Mouse (Mus musculus): ENCODE data around the gene Hspg2.
A peak's percentile ranks its signal among the peaks of the same experiment; 100 is the strongest.

Hspg2 gene

GRCm38 (mm10) chr4:137500149-137500548 is 31.6 kb downstream of the Hspg2 start:
- no peak for DNase-seq (ENCODE audit: low spot score in 2 of 2)

DNA sequence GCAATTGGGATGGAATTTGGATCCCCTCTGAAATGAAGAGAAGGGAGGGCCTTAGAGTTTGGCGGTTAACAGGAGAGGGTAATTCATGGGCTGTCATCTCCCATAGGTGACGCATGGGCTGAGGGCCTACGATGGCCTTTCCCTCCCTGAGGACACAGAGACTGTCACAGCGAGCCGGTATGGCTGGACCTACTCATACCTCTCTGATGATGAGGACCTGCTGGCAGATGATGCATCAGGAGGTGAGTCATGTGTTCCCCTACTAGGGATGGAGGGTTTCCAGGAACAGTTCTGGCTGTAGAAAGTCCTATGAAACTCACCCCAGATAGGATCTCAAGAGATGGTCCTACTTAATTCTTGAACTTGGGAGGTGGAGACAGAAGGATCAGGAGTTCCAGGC is 32.4 kb downstream of the Hspg2 start:
- DNase-seq (ENCODE audit: low spot score in 2 of 2) = no peak

GRCm38 (mm10) chr4:137502183-137502582 is 33.6 kb downstream of the Hspg2 start:
- peak in 1 of 2 experiments; percentile 41 for DNase-seq (ENCODE audit: low spot score in 2 of 2)

GRCm38 (mm10) chr4:137502801-137503200 is 34.2 kb downstream of the Hspg2 start:
- no peak for DNase-seq (ENCODE audit: low spot score in 2 of 2)

GRCm38 (mm10) chr4:137503509-137503971 is 35.0 kb downstream of the Hspg2 start:
- DNase-seq (ENCODE audit: low spot score in 2 of 2) = no peak

DNA sequence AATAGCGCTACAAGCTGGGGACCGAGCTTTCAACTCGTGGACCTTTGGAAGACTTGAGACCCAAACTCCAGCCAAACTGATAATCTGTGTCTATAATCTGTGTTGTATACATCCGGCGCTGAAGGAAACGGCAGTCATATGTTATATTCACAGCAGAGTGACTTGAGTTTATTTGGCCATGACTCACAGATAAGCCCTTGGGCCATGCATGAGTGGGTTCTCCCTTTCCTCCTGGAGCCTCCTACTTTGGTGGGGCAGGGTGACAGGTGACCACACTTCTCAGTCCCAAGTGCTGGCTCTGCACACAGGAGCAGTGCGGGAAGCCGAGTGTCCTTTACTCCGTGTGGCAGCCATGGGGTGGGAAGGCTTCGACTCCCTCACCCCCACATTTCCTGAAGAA is 38.1 kb downstream of the Hspg2 start:
- no peak for DNase-seq (ENCODE audit: low spot score in 2 of 2)

- no peak for DNase-seq (ENCODE audit: low spot score in 2 of 2)
Measured at GRCm38 (mm10) chr4:137509528-137509927, 41.0 kb downstream of the Hspg2 start.

- no peak for DNase-seq (ENCODE audit: low spot score in 2 of 2)
Measured at GRCm38 (mm10) chr4:137510021-137510696, 41.6 kb downstream of the Hspg2 start.

DNA sequence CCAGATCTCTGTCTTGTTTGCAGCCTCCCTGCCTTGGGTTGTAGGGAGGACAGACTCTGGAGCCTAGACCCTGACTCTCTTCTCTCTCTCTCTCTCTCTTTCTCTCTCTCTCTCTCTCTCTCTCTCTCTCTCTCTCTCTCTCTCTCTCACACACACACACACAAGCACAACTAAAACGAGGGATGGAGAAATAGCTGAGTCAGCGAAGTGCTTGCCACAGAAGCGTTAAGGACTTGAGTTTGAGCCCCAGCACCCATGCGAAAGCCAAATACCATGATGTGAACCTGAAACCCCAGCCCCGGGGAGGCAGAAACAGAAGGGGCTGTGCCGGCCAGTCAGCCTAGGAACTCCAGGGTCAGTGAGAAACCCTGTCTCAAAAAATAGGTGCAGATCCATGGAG is 44.3 kb downstream of the Hspg2 start:
- DNase-seq (ENCODE audit: low spot score in 2 of 2) = no peak

DNA sequence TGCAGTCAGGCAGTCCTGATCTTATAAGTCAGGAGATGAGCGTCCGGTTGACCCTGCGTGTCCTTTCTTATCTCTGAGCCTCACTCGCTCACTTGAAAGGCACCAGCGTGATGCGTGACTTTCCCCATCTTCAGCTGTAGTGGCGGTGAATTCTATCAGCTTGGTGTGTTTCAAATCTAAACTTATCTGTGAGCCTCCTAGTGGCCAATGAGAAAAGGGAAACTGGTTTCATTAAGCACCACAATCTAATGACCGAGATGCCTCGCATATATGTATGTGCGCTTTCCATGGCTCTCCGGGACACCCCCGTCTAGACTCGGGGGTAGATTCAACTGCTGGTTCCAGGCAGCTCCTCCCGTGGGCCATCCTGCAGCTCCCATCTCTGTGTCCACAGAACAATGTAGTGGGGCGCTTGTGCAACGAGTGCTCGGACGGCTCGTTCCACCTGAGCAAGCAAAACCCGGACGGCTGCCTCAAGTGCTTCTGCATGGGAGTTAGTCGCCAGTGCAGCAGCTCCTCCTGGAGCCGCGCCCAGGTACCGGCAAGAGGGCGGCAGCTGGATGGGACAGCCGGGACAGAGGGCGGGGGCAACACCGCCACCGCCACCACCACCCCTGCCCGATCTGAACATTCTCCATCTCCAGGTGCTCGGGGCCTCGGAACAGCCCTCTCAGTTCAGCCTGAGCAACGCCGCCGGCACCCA is 49.6 kb downstream of the Hspg2 start:
- no peak for DNase-seq (ENCODE audit: low spot score in 2 of 2)

DNA sequence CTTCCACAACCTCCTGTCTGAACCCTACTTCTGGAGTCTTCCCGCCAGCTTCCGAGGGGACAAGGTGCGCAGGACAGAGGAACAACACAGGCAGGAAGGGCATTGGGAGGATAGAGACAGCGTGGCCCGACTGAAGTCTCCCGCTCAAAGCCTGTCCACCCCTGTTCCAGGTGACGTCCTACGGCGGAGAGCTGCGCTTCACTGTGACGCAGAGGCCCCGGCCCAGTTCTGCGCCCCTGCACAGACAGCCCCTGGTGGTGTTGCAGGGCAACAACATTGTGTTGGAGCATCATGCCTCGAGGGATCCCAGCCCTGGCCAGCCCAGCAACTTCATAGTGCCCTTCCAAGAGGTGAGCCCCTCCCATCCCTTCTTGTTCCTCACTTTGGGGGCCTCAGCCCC is 50.2 kb downstream of the Hspg2 start:
- DNase-seq (ENCODE audit: low spot score in 2 of 2) = no peak

DNA sequence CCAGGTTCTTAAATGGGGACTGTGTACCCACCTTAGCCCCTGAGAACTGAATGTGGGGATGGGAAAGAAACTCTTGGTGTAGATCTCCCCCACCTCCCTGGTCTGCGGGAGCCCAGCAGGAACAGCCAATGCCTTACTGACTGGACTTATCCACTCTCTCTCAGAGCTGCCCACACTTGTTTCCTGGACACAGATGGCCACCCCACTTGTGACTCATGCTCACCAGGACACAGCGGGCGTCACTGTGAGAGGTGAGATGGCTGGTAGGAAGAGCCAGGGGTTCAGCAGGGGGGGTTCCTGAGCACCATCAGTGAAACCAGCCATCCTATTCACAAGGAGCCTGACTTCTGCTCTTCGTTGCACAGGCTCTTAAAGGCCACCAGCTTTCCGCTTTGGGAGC is 51.8 kb downstream of the Hspg2 start:
- no peak for DNase-seq (ENCODE audit: low spot score in 2 of 2)

GRCm38 (mm10) chr4:137521966-137522365 is 53.4 kb downstream of the Hspg2 start:
- no peak for DNase-seq (ENCODE audit: low spot score in 2 of 2)

DNA sequence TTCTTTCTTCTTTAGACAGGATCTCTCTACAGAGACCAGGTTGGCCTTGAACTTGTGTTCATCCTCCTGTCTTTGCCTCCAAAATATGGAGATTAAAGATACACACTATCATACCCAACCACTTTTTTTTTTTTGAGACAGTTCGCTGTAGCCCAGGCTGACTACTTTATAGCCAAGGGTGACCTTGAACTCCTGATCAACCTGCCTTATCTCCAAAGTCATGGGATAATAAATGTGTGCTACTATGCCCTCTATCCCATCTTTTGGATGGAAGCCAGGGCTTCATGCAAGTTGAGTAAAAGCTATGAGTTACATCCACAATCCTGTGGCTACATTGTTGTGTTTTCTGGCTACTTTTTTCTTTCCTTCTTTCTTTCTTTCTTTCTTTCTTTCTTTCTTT is 56.9 kb downstream of the Hspg2 start:
- no peak for DNase-seq (ENCODE audit: low spot score in 2 of 2)

DNA sequence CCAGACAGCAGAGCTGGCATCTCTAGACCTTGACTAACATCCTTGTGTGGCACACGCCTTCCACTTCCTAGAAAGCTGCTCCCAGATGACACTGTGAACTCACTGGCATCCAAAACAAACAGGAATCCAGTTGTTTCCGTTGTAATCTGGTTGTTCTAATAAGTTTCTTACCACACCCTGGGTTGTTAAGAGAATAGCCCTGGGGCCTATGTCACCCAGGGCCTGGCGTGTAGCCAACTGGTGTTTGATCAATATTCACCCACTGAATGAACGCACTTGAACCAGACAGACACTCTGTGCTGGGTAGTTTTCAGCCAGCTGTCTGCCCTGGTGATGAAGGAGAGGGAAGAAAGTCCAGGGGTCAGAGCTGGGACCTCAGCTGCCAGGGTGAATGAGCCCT is 58.8 kb downstream of the Hspg2 start:
- no peak for DNase-seq (ENCODE audit: low spot score in 2 of 2)

GRCm38 (mm10) chr4:137527872-137528271 is 59.3 kb downstream of the Hspg2 start:
- no peak for DNase-seq (ENCODE audit: low spot score in 2 of 2)

GRCm38 (mm10) chr4:137540356-137540755 is 71.8 kb downstream of the Hspg2 start:
- no peak for DNase-seq (ENCODE audit: low spot score in 2 of 2)

DNA sequence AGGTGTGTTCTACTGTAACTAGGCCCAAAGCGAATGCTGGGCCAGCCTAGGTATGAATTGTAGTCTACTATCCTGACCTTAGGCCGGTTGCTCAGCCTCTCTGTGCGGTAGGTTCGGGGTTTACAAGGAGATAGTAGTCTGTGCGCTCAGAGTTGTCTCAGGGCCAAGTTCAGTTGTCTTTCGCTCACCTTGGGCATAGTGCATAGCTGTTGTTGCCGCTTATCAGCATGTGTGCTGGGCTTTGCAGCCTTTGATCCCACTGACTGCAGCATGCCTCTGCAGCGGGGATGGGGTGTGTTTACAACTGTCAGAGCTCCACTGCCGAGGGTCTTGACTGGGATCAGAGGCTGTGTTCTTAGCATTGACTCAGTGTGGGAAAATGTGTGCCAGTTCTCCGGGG is 74.4 kb downstream of the Hspg2 start:
- no peak for DNase-seq (ENCODE audit: low spot score in 2 of 2)

GRCm38 (mm10) chr4:137545568-137545967 is 77.0 kb downstream of the Hspg2 start:
- DNase-seq (ENCODE audit: low spot score in 2 of 2) = no peak

- peak in 1 of 2 experiments; percentile 57 for DNase-seq (ENCODE audit: low spot score in 2 of 2)
Measured at GRCm38 (mm10) chr4:137546003-137546525, 77.5 kb downstream of the Hspg2 start.

DNA sequence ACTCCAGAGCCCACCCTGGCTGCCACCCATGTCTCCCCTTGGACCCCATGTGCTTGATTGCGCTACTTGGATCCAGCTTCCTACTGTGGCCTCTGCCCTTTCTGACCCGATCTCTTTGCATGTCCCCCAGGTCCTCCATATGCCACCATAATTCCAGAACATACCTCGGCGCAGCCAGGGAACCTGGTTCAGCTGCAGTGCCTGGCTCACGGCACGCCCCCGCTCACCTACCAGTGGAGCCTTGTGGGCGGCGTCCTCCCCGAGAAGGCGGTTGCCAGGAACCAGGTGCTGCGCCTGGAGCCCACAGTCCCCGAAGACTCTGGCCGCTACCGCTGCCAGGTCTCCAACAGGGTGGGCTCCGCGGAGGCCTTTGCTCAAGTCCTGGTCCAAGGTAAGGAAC is 84.9 kb downstream of the Hspg2 start:
- DNase-seq (ENCODE audit: low spot score in 2 of 2) = no peak

- DNase-seq (ENCODE audit: low spot score in 2 of 2) = no peak
Measured at GRCm38 (mm10) chr4:137556673-137557210, 88.2 kb downstream of the Hspg2 start.

- DNase-seq (ENCODE audit: low spot score in 2 of 2) = no peak
Measured at GRCm38 (mm10) chr4:137569873-137570272, 101.3 kb downstream of the Hspg2 start.

Measured in spleen, postnatal 10 days (tissue).